Mouse (Mus musculus) stomach, embryonic 14.5 days (tissue): ENCODE results near the gene 4931406C07Rik. TPM values are rescaled to one million over a fixed set of nuclear protein-coding genes. Genes with fewer than 3 reads are reported as not detected.
A peak's percentile ranks its signal among the peaks of the same experiment; 100 is the strongest.

Experiments
- ATAC-seq: fragments of 200-750 bp; cut with Nextera tagmentation; 2 replicates; pipeline ENCODE4 v1.8.0; 2017; ENCODE audit warnings: low read depth, moderate TSS enrichment; ENCODE audit not compliant: insufficient number of reproducible peaks, insufficient read depth, low FRiP score
- H3K27ac ChIP-seq: fragments of 300-500 bp; sonication (generic); 2 replicates; pipeline ENCODE4 v1.5.1; 2014; ENCODE audit warnings: mild to moderate bottlenecking, low read length, moderate library complexity, mixed read lengths
- H3K27me3 ChIP-seq: fragments of 300-500 bp; sonication (generic); 2 replicates; pipeline ENCODE4 v1.6.1; 2014; ENCODE audit warnings: low read length, control low read depth, mixed read lengths; ENCODE audit not compliant: control insufficient read depth, insufficient read depth
- H3K36me3 ChIP-seq: fragments of 300-500 bp; sonication (generic); 2 replicates; pipeline ENCODE4 v1.6.1; 2014; ENCODE audit warnings: mild to moderate bottlenecking, control low read depth, low read length, moderate library complexity, mixed read lengths; ENCODE audit not compliant: control insufficient read depth, insufficient read depth
- H3K4me1 ChIP-seq: fragments of 300-500 bp; sonication (generic); 2 replicates; pipeline ENCODE4 v1.6.1; 2014; ENCODE audit warnings: low read length, control low read depth, mixed read lengths; ENCODE audit not compliant: control insufficient read depth, insufficient read depth
- H3K4me2 ChIP-seq: fragments of 300-500 bp; sonication (generic); replicated peaks from 2 replicates; pipeline ENCODE4 v1.6.1; 2014; ENCODE audit warnings: low read depth, low read length, control low read depth
- H3K4me3 ChIP-seq: fragments of 300-500 bp; sonication (generic); 2 replicates; pipeline ENCODE4 v1.5.1; 2014; ENCODE audit warnings: low read depth, low read length, control low read depth
- H3K9ac ChIP-seq: fragments of 300-500 bp; sonication (generic); replicated peaks from 2 replicates; pipeline ENCODE4 v1.6.1; 2014; ENCODE audit warnings: low read depth, mild to moderate bottlenecking, control low read depth, low read length, moderate library complexity, mixed read lengths
- H3K9me3 ChIP-seq: fragments of 300-500 bp; sonication (generic); 2 replicates; pipeline ENCODE4 v1.6.1; 2016; ENCODE audit warnings: low read depth, low read length, control low read depth; ENCODE audit not compliant: control insufficient read depth
- WGBS: fragments of 180-500 bp; shearing (Covaris S2); extraction: QIAGEN DNeasy Blood & Tissue Kit; methylation state at CpG from one replicate; pipeline ENCODE4 v1.1.7; 2014; 5-methylcytosine and 5-hydroxymethylcytosine counted together
- polyA plus RNA-seq: library from polyadenylated mRNA; unstranded; fragments of >200 nt; fragmentation: Nextera tagmentation; extraction: Ambion mirVana; gene quantifications from 2 replicates; pipeline ENCODE4 v1.2.1, GENCODE M21; 2014

Gene 4931406C07Rik
- polyA plus RNA-seq, 1 experiment from 2014 or later: 10.3 TPM

- under 1% methylated on average over 57 of the region's 57 CpGs for WGBS
- H3K27me3 ChIP-seq: no peaks in the 10 kb centered on the region
- peak within 1 kb of the TSS; percentile 76 for H3K4me2 ChIP-seq
- H3K9ac ChIP-seq: peak within 1 kb of the TSS; percentile 94
- H3K9me3 ChIP-seq: no peaks in the 10 kb centered on the region
- peaks cover 8% of the 10 kb centered on the region; the same call in 1 of the 2 replicates for H3K4me1 ChIP-seq
- H3K4me3 ChIP-seq: peak within 1 kb of the TSS; percentile 98
- H3K27ac ChIP-seq: peak within 1 kb of the TSS; percentile 91
- H3K36me3 ChIP-seq: peaks cover 19% of the 10 kb centered on the region
- peak; percentile 97 for ATAC-seq
Observed at GRCm38 (mm10) chr9:15279649-15280490, 26.4 kb downstream of the 4931406C07Rik start, which contains the start of gene Med17. TSS of gene Med17 (minus strand) at chr9:15279931.

GRCm38 (mm10) chr9:15279139-15279648 is 27.1 kb downstream of the 4931406C07Rik start:
- no peak; the same call in none of the 2 replicates for ATAC-seq
- Histone ChIP-seq H3K9ac (peak overlapping the region; percentile 94), H3K27me3 (no peaks in the 10 kb centered on the region), H3K36me3 (peaks cover 24% of the 10 kb centered on the region), H3K4me3 (peak overlapping the region; percentile 98), H3K27ac (peak overlapping the region; percentile 91), H3K4me2 (peak overlapping the region; percentile 60), H3K9me3 (no peaks in the 10 kb centered on the region), H3K4me1 (peaks cover 8% of the 10 kb centered on the region; the same call in 1 of the 2 replicates)
- 9% methylated on average over 19 of the region's 19 CpGs for WGBS

DNA sequence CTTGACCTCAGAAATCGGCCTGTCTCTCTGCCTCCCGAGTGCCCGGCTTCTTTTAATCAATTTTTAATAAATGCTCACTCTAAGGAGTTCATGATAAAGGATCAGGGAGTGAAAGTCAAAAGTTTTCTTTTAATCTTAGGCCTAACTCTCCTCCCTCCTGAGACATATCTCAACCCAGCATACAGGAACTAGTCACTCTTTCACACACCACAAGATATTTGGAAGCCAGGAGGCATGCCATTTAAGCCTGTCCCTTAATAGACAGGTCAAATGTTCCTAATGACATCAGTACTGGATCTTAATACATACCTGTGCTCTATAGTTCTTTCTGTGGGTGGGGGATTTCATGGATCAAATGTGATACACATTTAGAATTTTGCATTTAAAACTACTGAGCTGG is 27.9 kb downstream of the 4931406C07Rik start:
- WGBS: 91% methylated on average over 3 of the region's 3 CpGs
- H3K27ac ChIP-seq: no peak overlapping the region
- ATAC-seq: no peak
- H3K9me3 ChIP-seq: no peaks in the 10 kb centered on the region
- peaks cover 8% of the 10 kb centered on the region; the same call in 1 of the 2 replicates for H3K4me1 ChIP-seq
- H3K4me2 ChIP-seq: no peak overlapping the region; the same call in 1 of the 2 replicates
- no peaks in the 10 kb centered on the region for H3K27me3 ChIP-seq
- H3K36me3 ChIP-seq: peaks cover 32% of the 10 kb centered on the region
- H3K9ac ChIP-seq: no peak overlapping the region
- H3K4me3 ChIP-seq: no peak overlapping the region

DNA sequence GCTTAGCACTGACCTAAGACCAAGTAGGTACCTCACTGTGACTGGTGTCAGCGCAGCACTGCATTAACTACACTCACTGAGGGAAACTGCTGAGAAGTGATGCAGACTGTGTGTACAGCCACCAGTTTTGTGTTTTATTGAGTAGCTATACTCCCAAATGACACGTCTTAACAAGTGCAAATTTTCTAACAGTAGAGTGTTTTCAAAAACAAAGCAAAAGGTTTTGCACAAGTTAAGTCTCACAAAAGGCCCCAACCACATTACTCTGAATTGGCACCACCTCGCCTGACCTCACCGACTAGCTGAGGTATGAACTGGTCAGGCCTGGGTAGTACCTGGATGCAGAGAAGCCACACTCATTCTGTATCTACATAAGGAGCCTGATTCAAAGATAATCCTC is 29.4 kb downstream of the 4931406C07Rik start:
- no peak overlapping the region for H3K27ac ChIP-seq
- no peak overlapping the region for H3K9ac ChIP-seq
- no peak for ATAC-seq
- WGBS: 92% methylated on average over 4 of the region's 4 CpGs
- H3K9me3 ChIP-seq: no peaks in the 10 kb centered on the region
- H3K4me2 ChIP-seq: no peak overlapping the region
- peaks cover 8% of the 10 kb centered on the region; the same call in 1 of the 2 replicates for H3K4me1 ChIP-seq
- peaks cover 47% of the 10 kb centered on the region for H3K36me3 ChIP-seq
- H3K27me3 ChIP-seq: no peaks in the 10 kb centered on the region
- H3K4me3 ChIP-seq: no peak overlapping the region

DNA sequence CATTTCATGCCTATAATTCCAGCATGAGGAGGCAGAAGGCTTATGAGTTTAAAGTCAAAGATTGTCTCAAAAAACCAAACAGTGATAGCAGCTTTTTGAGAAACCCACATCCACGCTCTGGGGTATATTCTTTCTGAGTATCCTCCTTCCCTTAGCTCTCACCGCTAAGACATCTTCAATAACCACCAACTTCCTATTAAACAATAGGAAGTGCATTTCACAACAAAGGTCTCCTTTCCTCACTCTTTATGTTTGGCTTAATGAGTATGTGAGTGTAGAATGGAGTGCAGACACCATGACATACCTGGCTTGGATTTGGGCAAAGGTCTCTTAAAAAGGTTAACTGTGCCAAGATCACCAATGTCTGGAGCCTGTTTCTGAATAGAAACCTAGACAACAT is 32.3 kb downstream of the 4931406C07Rik start:
- H3K4me3 ChIP-seq: no peak overlapping the region
- H3K36me3 ChIP-seq: peaks cover 72% of the 10 kb centered on the region
- H3K4me1 ChIP-seq: peaks cover 3% of the 10 kb centered on the region; the same call in 1 of the 2 replicates
- no peaks in the 10 kb centered on the region for H3K27me3 ChIP-seq
- no peak overlapping the region for H3K9ac ChIP-seq
- ATAC-seq: no peak
- 96% methylated on average over 2 of the region's 2 CpGs for WGBS
- no peak overlapping the region for H3K27ac ChIP-seq
- no peak overlapping the region for H3K4me2 ChIP-seq
- H3K9me3 ChIP-seq: no peaks in the 10 kb centered on the region

DNA sequence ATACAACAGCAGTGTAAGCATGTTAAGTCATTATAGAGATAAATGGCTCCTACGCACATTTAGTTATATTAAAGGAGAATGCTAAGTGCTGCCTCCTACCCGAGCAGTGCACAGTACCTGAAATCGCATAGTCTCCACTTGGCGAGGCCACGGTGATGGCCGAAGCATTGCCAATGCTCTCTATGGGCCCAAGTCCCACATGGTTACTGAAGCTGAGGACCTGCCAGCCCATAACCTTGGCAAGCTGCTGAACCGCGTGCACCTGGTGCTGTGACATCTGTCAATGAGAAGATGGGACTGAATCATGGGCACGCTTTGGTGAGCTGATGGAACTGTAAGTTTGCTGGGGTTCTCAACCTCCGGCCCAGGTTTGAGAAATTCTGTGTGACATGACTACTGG is 42.8 kb downstream of the 4931406C07Rik start:
- H3K27ac ChIP-seq: no peak overlapping the region
- H3K27me3 ChIP-seq: no peaks in the 10 kb centered on the region
- 94% methylated on average over 10 of the region's 10 CpGs for WGBS
- H3K9ac ChIP-seq: no peak overlapping the region
- no peaks in the 10 kb centered on the region for H3K9me3 ChIP-seq
- no peak overlapping the region for H3K4me3 ChIP-seq
- no peaks in the 10 kb centered on the region for H3K4me1 ChIP-seq
- no peak overlapping the region for H3K4me2 ChIP-seq
- H3K36me3 ChIP-seq: peaks cover 63% of the 10 kb centered on the region
- no peak for ATAC-seq

- no peaks in the 10 kb centered on the region for H3K4me1 ChIP-seq
- H3K9ac ChIP-seq: no peak overlapping the region
- H3K4me3 ChIP-seq: no peak overlapping the region
- peak; percentile 26; the same call in 1 of the 2 replicates for ATAC-seq
- H3K36me3 ChIP-seq: peaks cover 48% of the 10 kb centered on the region
- H3K9me3 ChIP-seq: no peaks in the 10 kb centered on the region
- 67% methylated on average over 8 of the region's 8 CpGs for WGBS
- H3K27ac ChIP-seq: peak overlapping the region; percentile 66; the same call in 1 of the 2 replicates
- H3K27me3 ChIP-seq: no peaks in the 10 kb centered on the region
- H3K4me2 ChIP-seq: no peak overlapping the region
Observed at GRCm38 (mm10) chr9:15261980-15262379, 44.3 kb downstream of the 4931406C07Rik start.

DNA sequence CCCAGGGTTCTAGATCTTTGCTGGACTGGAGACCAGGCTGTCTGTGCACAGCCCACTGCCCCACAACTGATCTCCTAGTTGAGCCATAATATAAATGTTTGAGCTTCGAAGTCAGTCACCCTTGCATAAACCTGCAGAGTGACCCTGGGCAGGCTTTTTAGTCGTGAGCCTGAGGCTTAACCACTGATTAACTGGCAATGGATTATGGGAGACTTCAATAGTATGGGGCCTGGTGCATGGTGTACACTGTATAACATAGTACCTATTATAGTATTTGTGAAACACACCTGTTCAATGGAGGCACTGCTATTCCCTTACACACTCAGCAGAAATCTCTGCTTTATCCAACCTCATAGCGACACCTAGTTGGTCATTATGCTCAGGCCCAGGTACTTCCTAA is 50.0 kb downstream of the 4931406C07Rik start:
- ATAC-seq: no peak

More for the DNA sequence above, 50.0 kb downstream of the 4931406C07Rik start:
- 65% methylated on average over 3 of the region's 3 CpGs for WGBS
- Histone ChIP-seq H3K4me2 (no peak overlapping the region), H3K4me3 (no peak overlapping the region), H3K27ac (no peak overlapping the region), H3K9me3 (no peaks in the 10 kb centered on the region), H3K36me3 (peaks cover 6% of the 10 kb centered on the region; the same call in 1 of the 2 replicates), H3K9ac (no peak overlapping the region), H3K4me1 (no peaks in the 10 kb centered on the region), H3K27me3 (no peaks in the 10 kb centered on the region)
